Comparison of ENCODE assay signal across 8 mouse cellular contexts in genomic region chr7:30183879-30184289, GRCm38 (mm10). TPM values are rescaled to one million over a fixed set of nuclear protein-coding genes. Genes with fewer than 3 reads are reported as not detected.
DNase-seq lines count a peak whose midpoint lies in the region; ATAC-seq and TF ChIP-seq lines count a peak whose summit lies in the region.

Cox7a1 (plus strand) TSS chr7:30184144.

- no peak within 1 kb of the TSS; the same call in 1 of the 2 replicates for H3K27ac ChIP-seq in bone marrow macrophage, adult 2 months (ENCODE audit: insufficient read depth, low read depth, low read length)
- H3K27ac ChIP-seq in heart, postnatal 0 days (ENCODE audit: low read depth): peak within 1 kb of the TSS; percentile 73
- H3K27ac ChIP-seq in lung, embryonic 14.5 days (ENCODE audit: low read depth): no peak within 1 kb of the TSS; the same call in 1 of the 2 replicates
- H3K27ac ChIP-seq in neural tube, embryonic 15.5 days (replicated peaks): no peak within 1 kb of the TSS

- H3K4me1 ChIP-seq in bone marrow macrophage, adult 2 months (ENCODE audit: control insufficient read depth, insufficient read depth, low read length): no peaks in the 10 kb centered on the region
- peaks cover 14% of the 10 kb centered on the region for H3K4me1 ChIP-seq in erythroblast, embryonic 14.5 days (ENCODE audit: control insufficient read depth)
- H3K4me1 ChIP-seq in heart, postnatal 0 days (ENCODE audit: control insufficient read depth, insufficient read depth): 0 out of 2 replicates have a peak, but pooled peaks cover 6% of the 10 kb centered on the region
- no peaks in the 10 kb centered on the region for H3K4me1 ChIP-seq in lung, embryonic 14.5 days (ENCODE audit: insufficient read depth)
- peaks cover 7% of the 10 kb centered on the region for H3K4me1 ChIP-seq in neural tube, embryonic 15.5 days

- H3K9ac ChIP-seq in heart, postnatal 0 days (replicated peaks; ENCODE audit: low read depth, low read length): peak within 1 kb of the TSS; percentile 69
- 0 out of 2 replicates have a peak within 1 kb of the TSS, but pooled peaks have one; percentile 21 for H3K9ac ChIP-seq in lung, embryonic 14.5 days
- H3K9ac ChIP-seq in neural tube, embryonic 15.5 days (replicated peaks): peak within 1 kb of the TSS; percentile 3; the same call in 1 of the 2 replicates

- peak within 1 kb of the TSS; percentile 76 for H3K4me2 ChIP-seq in heart, postnatal 0 days (ENCODE audit: low read depth, low read length)
- peak within 1 kb of the TSS; percentile 62 for H3K4me2 ChIP-seq in lung, embryonic 14.5 days
- peak within 1 kb of the TSS; percentile 46 for H3K4me2 ChIP-seq in neural tube, embryonic 15.5 days

- peak; percentile 93 for ATAC-seq in heart, postnatal 0 days (ENCODE audit: insufficient read depth, low read depth)
- ATAC-seq in lung, embryonic 14.5 days (ENCODE audit: insufficient read depth): peak; percentile 76
- peak; percentile 49; the same call in 1 of the 2 replicates for ATAC-seq in neural tube, embryonic 15.5 days (ENCODE audit: low FRiP score)

- no peaks in the 10 kb centered on the region for H3K9me3 ChIP-seq in erythroblast, embryonic 14.5 days (ENCODE audit: control insufficient read depth, low read length)
- no peaks in the 10 kb centered on the region for H3K9me3 ChIP-seq in heart, postnatal 0 days (replicated peaks; ENCODE audit: control insufficient read depth, low read length)
- H3K9me3 ChIP-seq in lung, embryonic 14.5 days (ENCODE audit: low read depth, low read length): no peaks in the 10 kb centered on the region
- no peaks in the 10 kb centered on the region for H3K9me3 ChIP-seq in neural tube, embryonic 15.5 days (replicated peaks)

- peak within 1 kb of the TSS; percentile 55 for H3K4me3 ChIP-seq in bone marrow macrophage, adult 2 months (ENCODE audit: insufficient read depth, low read length)
- peak within 1 kb of the TSS; percentile 41 for H3K4me3 ChIP-seq in erythroblast, embryonic 14.5 days (replicated peaks)
- H3K4me3 ChIP-seq in heart, postnatal 0 days (ENCODE audit: low read depth, low read length): peak within 1 kb of the TSS; percentile 62
- peak within 1 kb of the TSS; percentile 20; the same call in 1 of the 2 replicates for H3K4me3 ChIP-seq in lung, embryonic 14.5 days (ENCODE audit: low read depth, low read length)
- peak within 1 kb of the TSS; percentile 17 for H3K4me3 ChIP-seq in neural tube, embryonic 15.5 days (replicated peaks)

- peak; percentile 48 to 54 for DNase-seq in CD8-positive naive resting alpha-beta T cell, adult 2 months (ENCODE audit: low read depth in 2 of 2, low spot score in 2 of 2)
- DNase-seq in heart, postnatal 0 days (ENCODE audit: low spot score): peak; percentile 95
- DNase-seq in kidney, postnatal 36 days: peak; percentile 92 to 94
- DNase-seq in lung, embryonic 14.5 days: peak; percentile 89
- peak; percentile 75 to 89 for DNase-seq in thymus, adult 18-20 months

- no peak for TF ChIP-seq EP300 in heart, postnatal 0 days (IDR thresholded peaks at IDR 0.05; ENCODE audit: low read depth)

- TF ChIP-seq CTCF in bone marrow macrophage, adult 2 months (IDR thresholded peaks at IDR 0.05; ENCODE audit: low read depth, low read length): no peak
- no peak for TF ChIP-seq CTCF in heart, postnatal 0 days (IDR thresholded peaks at IDR 0.05; ENCODE audit: low read depth)
- no peak for TF ChIP-seq CTCF in lung, embryonic 14.5 days (IDR thresholded peaks at IDR 0.05; ENCODE audit: low read depth)

- H3K27me3 ChIP-seq in erythroblast, embryonic 14.5 days (ENCODE audit: control insufficient read depth): no peaks in the 10 kb centered on the region
- no peaks in the 10 kb centered on the region for H3K27me3 ChIP-seq in heart, postnatal 0 days (ENCODE audit: control insufficient read depth, insufficient read depth, low read length)
- H3K27me3 ChIP-seq in lung, embryonic 14.5 days (ENCODE audit: insufficient read depth, low read length): no peaks in the 10 kb centered on the region
- no peaks in the 10 kb centered on the region for H3K27me3 ChIP-seq in neural tube, embryonic 15.5 days (replicated peaks)

- peaks cover 40% of the 10 kb centered on the region for H3K36me3 ChIP-seq in erythroblast, embryonic 14.5 days (ENCODE audit: control insufficient read depth)
- peaks cover 29% of the 10 kb centered on the region for H3K36me3 ChIP-seq in heart, postnatal 0 days (replicated peaks; ENCODE audit: control insufficient read depth, insufficient read depth, low read length)
- peaks cover 35% of the 10 kb centered on the region for H3K36me3 ChIP-seq in lung, embryonic 14.5 days (ENCODE audit: insufficient read depth)
- H3K36me3 ChIP-seq in neural tube, embryonic 15.5 days: peaks cover 45% of the 10 kb centered on the region

- no peak for TF ChIP-seq POLR2A in bone marrow macrophage, adult 2 months (IDR thresholded peaks at IDR 0.05; ENCODE audit: borderline replicate concordance, low read depth, low read length)

- WGBS in heart, postnatal 0 days: 2% methylated on average over 11 of the region's 11 CpGs
- WGBS in lung, embryonic 14.5 days: 1% methylated on average over 11 of the region's 11 CpGs
- 2% methylated on average over 11 of the region's 11 CpGs for WGBS in neural tube, embryonic 15.5 days

RNA-seq across cellular contexts. Expression of gene Cox7a1, which starts in this region (rescaled TPM):
- 8.0 and 14.3 TPM in 2 replicates for polyA plus RNA-seq in bone marrow macrophage, adult 2 months (2012; ENCODE audit: insufficient read depth, insufficient read length, missing spikeins)
- polyA plus RNA-seq in erythroblast, embryonic 14.5 days (2012): 0.12 TPM in 1 of 2 replicates, not detected in the other
- total RNA-seq in heart, postnatal 0 days (2014; rRNA removed; ENCODE audit: low replicate concordance): 516 and 816 TPM in 2 replicates
- polyA plus RNA-seq in heart, postnatal 0 days (2015; fragmentation: Nextera tagmentation; extraction: Ambion mirVana): 1,339 and 1,426 TPM in 2 replicates
- 4.5 and 8.0 TPM in 2 replicates for polyA plus RNA-seq in lung, embryonic 14.5 days (2014; fragmentation: Nextera tagmentation; extraction: Ambion mirVana)
- polyA plus RNA-seq in neural tube, embryonic 15.5 days (2015; fragmentation: Nextera tagmentation; extraction: Ambion mirVana): 5.7 and 5.9 TPM in 2 replicates

Comparison
In these comparisons a context has a peak if more than half of its experiments do, and no peak if none do; other contexts are left out.
1. RNA of gene Cox7a1 (polyA plus RNA-seq): 1,339 to 1,426 TPM in heart, postnatal 0 days; 8.0 to 14.3 TPM in bone marrow macrophage, adult 2 months, 5.7 to 5.9 TPM in neural tube, embryonic 15.5 days, 4.5 to 8.0 TPM in lung, embryonic 14.5 days and 0.12 TPM in erythroblast, embryonic 14.5 days; every median in the first group is over 10 times any median in the second.
2. H3K9ac ChIP-seq: peak in every context shown above with its lines; median percentile 69 in heart, postnatal 0 days; 21 in lung, embryonic 14.5 days; 3 in neural tube, embryonic 15.5 days.
3. Peak in every context shown above with its lines, with median percentiles within 50 percentile points of each other: DNase-seq, H3K4me3 ChIP-seq, ATAC-seq and H3K4me2 ChIP-seq.